9 mouse cellular contexts compared by ENCODE assay signal in the genomic region with DNA sequence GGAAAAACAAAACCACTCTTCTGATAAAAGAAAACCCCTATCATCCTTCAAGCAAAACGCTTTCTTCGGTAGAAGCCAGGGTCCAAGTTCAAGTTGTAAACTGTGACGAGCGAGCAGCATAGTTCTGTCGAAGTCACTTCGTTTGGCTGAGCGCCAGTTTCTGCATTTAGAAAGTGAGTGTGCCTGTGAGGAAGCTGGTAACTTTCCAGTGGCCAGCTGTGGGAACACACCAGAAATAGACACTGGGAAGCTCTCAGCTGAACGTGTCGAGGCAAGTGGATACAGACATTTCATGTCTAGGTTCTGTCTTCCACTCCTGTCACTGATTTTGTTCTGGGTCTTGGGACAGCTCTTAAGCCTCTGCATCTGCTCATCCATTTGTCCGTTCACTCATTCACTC. TPM values are rescaled to one million over a fixed set of nuclear protein-coding genes. Genes with fewer than 3 reads are reported as not detected.
A peak's percentile ranks its signal among the peaks of the same experiment; 100 is the strongest.
DNase-seq lines count a peak whose midpoint lies in the region; ATAC-seq and TF ChIP-seq lines count a peak whose summit lies in the region.
"Had no signal": no experiment of that assay in that cellular context is flagged by ENCODE, and none has a peak within 500 bp of the region (broad histone marks: within the 10 kb centered on the region; RNA-seq: fewer than 3 reads in every experiment).

No protein-coding gene starts in this region.

- H3K9me3 ChIP-seq in intestine, embryonic 15.5 days, result no peaks in the 10 kb centered on the region
- H3K9me3 ChIP-seq in neural tube, embryonic 15.5 days (replicated peaks), result no peaks in the 10 kb centered on the region
- H3K9me3 ChIP-seq: midbrain, embryonic 12.5 days had no signal

- peak overlapping the region; percentile 62 for H3K4me3 ChIP-seq in gastrocnemius, adult 2 months
- no peak overlapping the region for H3K4me3 ChIP-seq in intestine, embryonic 15.5 days (replicated peaks)
- H3K4me3 ChIP-seq in neural tube, embryonic 15.5 days (replicated peaks), result no peak overlapping the region
- H3K4me3 ChIP-seq: midbrain, embryonic 12.5 days had no signal

- H3K9ac ChIP-seq in intestine, embryonic 15.5 days, result no peak overlapping the region
- no peak overlapping the region for H3K9ac ChIP-seq in neural tube, embryonic 15.5 days (replicated peaks)
- H3K9ac ChIP-seq: midbrain, embryonic 12.5 days had no signal

- no peaks in the 10 kb centered on the region for H3K36me3 ChIP-seq in intestine, embryonic 15.5 days
- H3K36me3 ChIP-seq in neural tube, embryonic 15.5 days, result no peaks in the 10 kb centered on the region
- H3K36me3 ChIP-seq: midbrain, embryonic 12.5 days had no signal

- TF ChIP-seq CTCF in gastrocnemius, adult 2 months (IDR thresholded peaks at IDR 0.05), result no peak

- H3K4me1 ChIP-seq in intestine, embryonic 15.5 days (replicated peaks), result peaks cover 9% of the 10 kb centered on the region; the same call in 1 of the 2 replicates
- H3K4me1 ChIP-seq in neural tube, embryonic 15.5 days, result no peaks in the 10 kb centered on the region
- H3K4me1 ChIP-seq: midbrain, embryonic 12.5 days had no signal

- H3K4me2 ChIP-seq in intestine, embryonic 15.5 days (replicated peaks), result no peak overlapping the region
- no peak overlapping the region for H3K4me2 ChIP-seq in neural tube, embryonic 15.5 days
- H3K4me2 ChIP-seq: midbrain, embryonic 12.5 days had no signal

- peak; percentile 95 for ATAC-seq in intestine, embryonic 15.5 days
- ATAC-seq in neural tube, embryonic 15.5 days (ENCODE audit: low FRiP score), result no peak

- H3K27me3 ChIP-seq in intestine, embryonic 15.5 days (replicated peaks), result no peaks in the 10 kb centered on the region
- H3K27me3 ChIP-seq in neural tube, embryonic 15.5 days (replicated peaks), result no peaks in the 10 kb centered on the region
- H3K27me3 ChIP-seq: midbrain, embryonic 12.5 days had no signal

- peak overlapping the region; percentile 96 for H3K27ac ChIP-seq in gastrocnemius, adult 2 months
- peak overlapping the region; percentile 34; the same call in 1 of the 2 replicates for H3K27ac ChIP-seq in intestine, embryonic 15.5 days
- H3K27ac ChIP-seq in neural tube, embryonic 15.5 days (replicated peaks), result 0 out of 2 replicates have a peak overlapping the region, but pooled peaks have one; percentile 49
- H3K27ac ChIP-seq: midbrain, embryonic 12.5 days had no signal

- 19% methylated on average over 10 of the region's 10 CpGs for WGBS in intestine, embryonic 15.5 days
- 60% methylated on average over 10 of the region's 10 CpGs for whole genome bisulfite sequencing in neural tube, embryonic 15.5 days

- intact Hi-C loops in gastrocnemius, adult 2 months (cut with DNase I), result loop anchor here (1.0 kb wide), 1 partner anchor 14 kb away; no protein-coding TSS in a partner anchor

- DNase-seq in spleen, adult 18-20 months, result peak; percentile 22 to 43
- no peak for DNase-seq in spleen, adult 12 weeks (ENCODE audit: low spot score)
- DNase-seq in gastrocnemius, adult 2 months, result peak; percentile 93
- DNase-seq in left cerebral cortex, adult 9 months (ENCODE audit: low spot score in 2 of 2), result peak; percentile 68 to 87
- no peak for DNase-seq in thymus, postnatal 25 days
- DNase-seq in T-cell, adult 2 months (ENCODE audit: low spot score), result no peak

RNA-seq across cellular contexts. Expression of a gene that starts 15.2 kb away (rescaled TPM):
- 10 to 100 TPM; 78.9 to 89.0 TPM for total RNA-seq in gastrocnemius, adult 2 months (2021)
- polyA plus RNA-seq in intestine, embryonic 15.5 days (2015; fragmentation: Nextera tagmentation; extraction: Ambion mirVana), result 74.4 and 84.6 TPM in 2 replicates
- 121 and 123 TPM in 2 replicates for polyA plus RNA-seq in neural tube, embryonic 15.5 days (2015; fragmentation: Nextera tagmentation; extraction: Ambion mirVana)

RNA-seq across cellular contexts. Expression of a gene that starts 24.3 kb away (rescaled TPM):
- 10 to 100 TPM; 34.3 to 42.6 TPM for total RNA-seq in gastrocnemius, adult 2 months (2021)
- 0.49 and 0.60 TPM in 2 replicates for polyA plus RNA-seq in intestine, embryonic 15.5 days (2015; fragmentation: Nextera tagmentation; extraction: Ambion mirVana)
- 48.8 and 54.0 TPM in 2 replicates for polyA plus RNA-seq in neural tube, embryonic 15.5 days (2015; fragmentation: Nextera tagmentation; extraction: Ambion mirVana)

Comparison
In these comparisons a context has a peak if more than half of its experiments do, and no peak if none do; other contexts are left out.
1. DNase-seq: peak in spleen, adult 18-20 months (2 of 2), gastrocnemius, adult 2 months (single experiment) and left cerebral cortex, adult 9 months (2 of 2); none in spleen, adult 12 weeks (single experiment), thymus, postnatal 25 days (single experiment) and T-cell, adult 2 months (single experiment).
2. H3K27ac ChIP-seq: peak in every context shown above with its lines; median percentile 96 in gastrocnemius, adult 2 months; 49 in neural tube, embryonic 15.5 days; 34 in intestine, embryonic 15.5 days.
3. RNA of a gene that starts 24.3 kb away (polyA plus RNA-seq): 48.8 to 54.0 TPM in neural tube, embryonic 15.5 days; 0.49 to 0.60 TPM in intestine, embryonic 15.5 days; every median in the first group is over 10 times any median in the second.